Mouse (Mus musculus): Measurements from ENCODE around the gene Eps15. TPM values are rescaled to one million over a fixed set of nuclear protein-coding genes. Genes with fewer than 3 reads are reported as not detected.

The Eps15 gene
- polyA plus RNA-seq, 1 experiment = 70.3 TPM

- no peak for TF ChIP-seq CTCF (IDR thresholded peaks at IDR 0.05; ENCODE audit: borderline replicate concordance, extremely low read depth, insufficient read depth, insufficient read length)
- DNase-seq (ENCODE audit: low read depth) = no peak
These were observed 27.9 kb upstream of the Eps15 start for GRCm38 (mm10) chr4:109252199-109252598.

GRCm38 (mm10) chr4:109253664-109254151, 26.4 kb upstream of the Eps15 start:
- DNase-seq (ENCODE audit: low read depth) = no peak
- no peak for TF ChIP-seq CTCF (IDR thresholded peaks at IDR 0.05; ENCODE audit: borderline replicate concordance, extremely low read depth, insufficient read depth, insufficient read length)
- TF ChIP-seq POLR2A (IDR thresholded peaks at IDR 0.05; ENCODE audit: borderline replicate concordance, extremely low read depth, insufficient read depth, insufficient read length, poor library complexity, severe bottlenecking) = no peak

DNA sequence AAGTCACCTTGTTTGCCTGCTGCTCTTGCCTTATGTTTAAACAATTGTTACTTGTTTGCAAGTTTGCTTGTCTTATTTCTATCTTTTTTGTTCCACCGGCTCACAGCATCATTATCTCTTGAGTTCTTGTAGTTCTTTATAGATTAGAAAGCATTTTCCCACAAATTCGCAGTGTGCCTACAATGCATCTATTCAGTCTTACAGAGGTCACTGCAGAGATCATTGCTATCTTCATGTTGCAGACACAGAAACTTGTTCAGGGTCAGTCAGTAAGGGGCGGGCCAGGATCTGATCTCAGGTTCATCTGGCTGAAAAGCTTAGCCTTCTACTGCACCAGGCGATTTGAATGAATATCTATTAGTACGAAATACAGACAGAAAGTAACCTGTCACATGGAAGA, 25.6 kb upstream of the Eps15 start:
- DNase-seq (ENCODE audit: low read depth) = no peak

GRCm38 (mm10) chr4:109255321-109255720, 24.7 kb upstream of the Eps15 start:
- DNase-seq (ENCODE audit: low read depth) = no peak
- TF ChIP-seq POLR2A (IDR thresholded peaks at IDR 0.05; ENCODE audit: borderline replicate concordance, extremely low read depth, insufficient read depth, insufficient read length, poor library complexity, severe bottlenecking) (no peak), CTCF (IDR thresholded peaks at IDR 0.05; ENCODE audit: borderline replicate concordance, extremely low read depth, insufficient read depth, insufficient read length) (no peak)

More for the DNA sequence above, 25.6 kb upstream of the Eps15 start:
- no peak for TF ChIP-seq POLR2A (IDR thresholded peaks at IDR 0.05; ENCODE audit: borderline replicate concordance, extremely low read depth, insufficient read depth, insufficient read length, poor library complexity, severe bottlenecking)

DNA sequence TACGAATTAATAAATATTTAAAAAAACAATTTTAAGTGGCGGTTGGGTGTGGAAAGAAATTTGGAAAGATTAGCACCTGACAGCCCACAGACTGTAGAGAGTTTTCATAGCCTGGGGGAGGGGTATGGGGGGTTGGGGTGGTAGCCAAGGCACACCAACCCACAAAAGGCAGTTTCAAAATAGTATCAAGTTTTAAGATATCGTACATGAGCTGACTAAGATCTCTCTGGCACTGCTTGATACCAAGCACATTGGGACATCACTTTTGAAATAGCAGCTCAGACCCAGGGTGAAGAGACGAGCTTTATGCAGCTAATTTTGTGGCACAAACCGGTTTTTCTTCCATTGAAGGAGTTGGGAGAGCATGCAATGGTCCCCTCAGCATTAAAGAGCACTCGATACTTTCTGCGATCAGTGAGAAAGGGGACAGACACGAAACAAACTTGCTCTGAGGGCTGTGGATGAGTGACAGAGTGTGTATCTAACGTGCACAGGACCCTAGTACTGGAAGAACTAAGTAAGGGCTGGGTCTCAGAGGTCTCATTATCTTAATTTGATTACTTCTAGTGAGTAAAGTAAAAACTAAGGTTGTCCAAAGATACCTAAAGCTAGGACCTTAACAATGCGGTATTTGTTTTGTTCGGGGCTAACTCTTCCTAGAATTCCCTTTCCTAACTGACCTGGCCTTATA, 24.2 kb upstream of the Eps15 start:
- no peak for DNase-seq (ENCODE audit: low read depth)
- no peak for TF ChIP-seq POLR2A (IDR thresholded peaks at IDR 0.05; ENCODE audit: borderline replicate concordance, extremely low read depth, insufficient read depth, insufficient read length, poor library complexity, severe bottlenecking)
- no peak for TF ChIP-seq CTCF (IDR thresholded peaks at IDR 0.05; ENCODE audit: borderline replicate concordance, extremely low read depth, insufficient read depth, insufficient read length)

- TF ChIP-seq POLR2A (IDR thresholded peaks at IDR 0.05; ENCODE audit: borderline replicate concordance, extremely low read depth, insufficient read depth, insufficient read length, poor library complexity, severe bottlenecking) (no peak), CTCF (IDR thresholded peaks at IDR 0.05; ENCODE audit: borderline replicate concordance, extremely low read depth, insufficient read depth, insufficient read length) (no peak)
- DNase-seq (ENCODE audit: low read depth) = no peak
These were observed 23.3 kb upstream of the Eps15 start for GRCm38 (mm10) chr4:109256791-109257190.

- no peak for DNase-seq (ENCODE audit: low read depth)
- TF ChIP-seq POLR2A (IDR thresholded peaks at IDR 0.05; ENCODE audit: borderline replicate concordance, extremely low read depth, insufficient read depth, insufficient read length, poor library complexity, severe bottlenecking) = no peak
- no peak for TF ChIP-seq CTCF (IDR thresholded peaks at IDR 0.05; ENCODE audit: borderline replicate concordance, extremely low read depth, insufficient read depth, insufficient read length)
These were observed 22.4 kb upstream of the Eps15 start for GRCm38 (mm10) chr4:109257639-109258038.

DNA sequence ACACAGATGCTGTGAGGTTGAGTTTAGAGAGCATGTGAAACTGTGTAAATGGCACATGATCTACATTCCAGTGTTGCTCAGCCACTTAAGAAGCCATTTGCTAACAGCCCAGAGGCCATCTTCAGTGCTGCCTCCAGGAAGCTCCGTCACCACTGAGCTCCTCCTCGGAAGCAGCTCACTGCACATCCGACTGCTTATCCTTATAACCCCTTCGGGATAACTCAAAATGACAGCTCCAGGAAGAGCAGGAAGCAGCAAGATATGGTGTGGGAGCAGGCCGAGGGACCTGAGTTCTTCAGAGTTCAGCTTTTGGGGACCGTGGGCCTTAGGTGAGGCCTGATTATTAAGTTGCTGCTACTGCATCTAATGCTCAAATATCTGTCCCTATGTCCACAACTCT, 18.0 kb upstream of the Eps15 start:
- no peak for DNase-seq (ENCODE audit: low read depth)
- TF ChIP-seq POLR2A (IDR thresholded peaks at IDR 0.05; ENCODE audit: borderline replicate concordance, extremely low read depth, insufficient read depth, insufficient read length, poor library complexity, severe bottlenecking) (no peak), CTCF (IDR thresholded peaks at IDR 0.05; ENCODE audit: borderline replicate concordance, extremely low read depth, insufficient read depth, insufficient read length) (no peak)

DNA sequence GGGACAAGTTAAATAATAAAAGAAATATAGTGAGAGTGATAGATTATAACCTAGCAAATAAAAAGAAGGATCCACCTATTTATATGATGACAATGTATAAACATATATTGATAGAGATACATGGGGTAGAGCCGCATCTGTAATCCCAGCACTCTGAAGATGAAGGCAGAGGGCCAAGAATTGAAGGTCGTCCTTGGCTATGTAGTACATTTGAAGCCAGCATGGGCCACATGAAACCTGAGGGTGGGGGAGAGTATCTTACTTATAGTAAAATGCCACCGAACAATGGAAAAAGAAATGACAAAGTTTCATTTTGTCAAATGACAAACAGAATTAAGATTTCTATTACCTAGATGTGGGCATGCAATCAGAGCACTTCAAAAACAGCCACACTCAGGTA, 14.0 kb upstream of the Eps15 start:
- DNase-seq (ENCODE audit: low read depth) = no peak
- no peak for TF ChIP-seq POLR2A (IDR thresholded peaks at IDR 0.05; ENCODE audit: borderline replicate concordance, extremely low read depth, insufficient read depth, insufficient read length, poor library complexity, severe bottlenecking)
- TF ChIP-seq CTCF (IDR thresholded peaks at IDR 0.05; ENCODE audit: borderline replicate concordance, extremely low read depth, insufficient read depth, insufficient read length) = no peak

GRCm38 (mm10) chr4:109266744-109267143, 13.3 kb upstream of the Eps15 start:
- TF ChIP-seq CTCF (IDR thresholded peaks at IDR 0.05; ENCODE audit: borderline replicate concordance, extremely low read depth, insufficient read depth, insufficient read length) (no peak), POLR2A (IDR thresholded peaks at IDR 0.05; ENCODE audit: borderline replicate concordance, extremely low read depth, insufficient read depth, insufficient read length, poor library complexity, severe bottlenecking) (no peak)
- no peak for DNase-seq (ENCODE audit: low read depth)

- DNase-seq (ENCODE audit: low read depth) = no peak
- TF ChIP-seq POLR2A (IDR thresholded peaks at IDR 0.05; ENCODE audit: borderline replicate concordance, extremely low read depth, insufficient read depth, insufficient read length, poor library complexity, severe bottlenecking) = no peak
- no peak for TF ChIP-seq CTCF (IDR thresholded peaks at IDR 0.05; ENCODE audit: borderline replicate concordance, extremely low read depth, insufficient read depth, insufficient read length)
These were observed 12.6 kb upstream of the Eps15 start for GRCm38 (mm10) chr4:109267452-109267851.

GRCm38 (mm10) chr4:109268903-109269302, 11.2 kb upstream of the Eps15 start:
- TF ChIP-seq CTCF (IDR thresholded peaks at IDR 0.05; ENCODE audit: borderline replicate concordance, extremely low read depth, insufficient read depth, insufficient read length) = no peak
- no peak for TF ChIP-seq POLR2A (IDR thresholded peaks at IDR 0.05; ENCODE audit: borderline replicate concordance, extremely low read depth, insufficient read depth, insufficient read length, poor library complexity, severe bottlenecking)
- DNase-seq (ENCODE audit: low read depth) = no peak
